Mouse (Mus musculus): Measurements from ENCODE around the gene Mbnl1. TPM values are rescaled to one million over a fixed set of nuclear protein-coding genes. Genes with fewer than 3 reads are reported as not detected.

The Mbnl1 gene
- polyA plus RNA-seq, 1 experiment from 2014 or later = 70.2 TPM

- DNase-seq (ENCODE audit: low spot score) = no peak
- no peak for ATAC-seq (replicated peaks; ENCODE audit: low FRiP score, low read depth)
- no peak overlapping the region for H3K27ac ChIP-seq
- no peaks in the 10 kb centered on the region for H3K27me3 ChIP-seq (ENCODE audit: insufficient read depth, low read length)
- WGBS = 84% methylated on average over 3 of the region's 3 CpGs
- no peaks in the 10 kb centered on the region for H3K4me1 ChIP-seq (replicated peaks; ENCODE audit: insufficient read depth, low read length)
- no peaks in the 10 kb centered on the region for H3K36me3 ChIP-seq (ENCODE audit: insufficient read depth, low read length)
- no peaks in the 10 kb centered on the region for H3K9me3 ChIP-seq (replicated peaks; ENCODE audit: low read length)
- TF ChIP-seq CTCF (IDR thresholded peaks at IDR 0.05; ENCODE audit: low read depth) = no peak
- no peak overlapping the region for H3K4me2 ChIP-seq (ENCODE audit: low read length)
- H3K9ac ChIP-seq (ENCODE audit: low read depth, low read length) = no peak overlapping the region
- H3K4me3 ChIP-seq (replicated peaks; ENCODE audit: low read depth, low read length) = no peak overlapping the region
Observed at GRCm38 (mm10) chr3:60538214-60538971, 65.8 kb downstream of the Mbnl1 start.

GRCm38 (mm10) chr3:60541121-60541520, 68.5 kb downstream of the Mbnl1 start:
- H3K36me3 ChIP-seq (ENCODE audit: insufficient read depth, low read length) = no peaks in the 10 kb centered on the region
- H3K9me3 ChIP-seq (replicated peaks; ENCODE audit: low read length) = no peaks in the 10 kb centered on the region
- H3K4me3 ChIP-seq (replicated peaks; ENCODE audit: low read depth, low read length) = no peak overlapping the region
- no peak for ATAC-seq (replicated peaks; ENCODE audit: low FRiP score, low read depth)
- no peak overlapping the region for H3K4me2 ChIP-seq (ENCODE audit: low read length)
- no peak for DNase-seq (ENCODE audit: low spot score)
- no peak overlapping the region for H3K9ac ChIP-seq (ENCODE audit: low read depth, low read length)
- H3K27me3 ChIP-seq (ENCODE audit: insufficient read depth, low read length) = no peaks in the 10 kb centered on the region
- 77% methylated on average over 4 of the region's 4 CpGs for WGBS
- no peak overlapping the region for H3K27ac ChIP-seq
- TF ChIP-seq CTCF (IDR thresholded peaks at IDR 0.05; ENCODE audit: low read depth) = no peak
- H3K4me1 ChIP-seq (replicated peaks; ENCODE audit: insufficient read depth, low read length) = no peaks in the 10 kb centered on the region

GRCm38 (mm10) chr3:60546196-60546595, 73.6 kb downstream of the Mbnl1 start:
- Histone ChIP-seq H3K4me2 (ENCODE audit: low read length) (no peak overlapping the region), H3K27me3 (ENCODE audit: insufficient read depth, low read length) (no peaks in the 10 kb centered on the region), H3K36me3 (ENCODE audit: insufficient read depth, low read length) (no peaks in the 10 kb centered on the region), H3K4me1 (replicated peaks; ENCODE audit: insufficient read depth, low read length) (no peaks in the 10 kb centered on the region), H3K9me3 (replicated peaks; ENCODE audit: low read length) (no peaks in the 10 kb centered on the region), H3K9ac (ENCODE audit: low read depth, low read length) (no peak overlapping the region), H3K4me3 (replicated peaks; ENCODE audit: low read depth, low read length) (no peak overlapping the region), H3K27ac (no peak overlapping the region)
- ATAC-seq (replicated peaks; ENCODE audit: low FRiP score, low read depth) (no peak), DNase-seq (ENCODE audit: low spot score) (no peak)
- no peak for TF ChIP-seq CTCF (IDR thresholded peaks at IDR 0.05; ENCODE audit: low read depth)
- WGBS = 45% methylated on average over 9 of the region's 9 CpGs

- WGBS = 96% methylated on average over 4 of the region's 4 CpGs
- H3K36me3 ChIP-seq (ENCODE audit: insufficient read depth, low read length) = no peaks in the 10 kb centered on the region
- H3K4me1 ChIP-seq (replicated peaks; ENCODE audit: insufficient read depth, low read length) = no peaks in the 10 kb centered on the region
- DNase-seq (ENCODE audit: low spot score) = no peak
- H3K27me3 ChIP-seq (ENCODE audit: insufficient read depth, low read length) = no peaks in the 10 kb centered on the region
- no peak for TF ChIP-seq CTCF (IDR thresholded peaks at IDR 0.05; ENCODE audit: low read depth)
- H3K27ac ChIP-seq = no peak overlapping the region
- no peak overlapping the region for H3K4me2 ChIP-seq (ENCODE audit: low read length)
- ATAC-seq (replicated peaks; ENCODE audit: low FRiP score, low read depth) = no peak
- no peak overlapping the region for H3K9ac ChIP-seq (ENCODE audit: low read depth, low read length)
- no peaks in the 10 kb centered on the region for H3K9me3 ChIP-seq (replicated peaks; ENCODE audit: low read length)
- no peak overlapping the region for H3K4me3 ChIP-seq (replicated peaks; ENCODE audit: low read depth, low read length)
Observed at GRCm38 (mm10) chr3:60546904-60547303, 74.3 kb downstream of the Mbnl1 start.

- ATAC-seq (replicated peaks; ENCODE audit: low FRiP score, low read depth) (no peak), DNase-seq (ENCODE audit: low spot score) (no peak)
- Histone ChIP-seq H3K36me3 (ENCODE audit: insufficient read depth, low read length) (no peaks in the 10 kb centered on the region), H3K27me3 (ENCODE audit: insufficient read depth, low read length) (no peaks in the 10 kb centered on the region), H3K27ac (no peak overlapping the region), H3K9ac (ENCODE audit: low read depth, low read length) (no peak overlapping the region), H3K4me2 (ENCODE audit: low read length) (no peak overlapping the region), H3K4me3 (replicated peaks; ENCODE audit: low read depth, low read length) (no peak overlapping the region), H3K4me1 (replicated peaks; ENCODE audit: insufficient read depth, low read length) (no peaks in the 10 kb centered on the region), H3K9me3 (replicated peaks; ENCODE audit: low read length) (no peaks in the 10 kb centered on the region)
- WGBS = 56% methylated on average over 5 of the region's 5 CpGs
- TF ChIP-seq CTCF (IDR thresholded peaks at IDR 0.05; ENCODE audit: low read depth) = no peak
Observed at GRCm38 (mm10) chr3:60550492-60550891, 77.9 kb downstream of the Mbnl1 start.

- H3K9me3 ChIP-seq (replicated peaks; ENCODE audit: low read length) = no peaks in the 10 kb centered on the region
- no peak overlapping the region for H3K9ac ChIP-seq (ENCODE audit: low read depth, low read length)
- no peaks in the 10 kb centered on the region for H3K4me1 ChIP-seq (replicated peaks; ENCODE audit: insufficient read depth, low read length)
- no peak overlapping the region for H3K4me2 ChIP-seq (ENCODE audit: low read length)
- no peak for ATAC-seq (replicated peaks; ENCODE audit: low FRiP score, low read depth)
- WGBS = 66% methylated on average over 3 of the region's 3 CpGs
- H3K36me3 ChIP-seq (ENCODE audit: insufficient read depth, low read length) = no peaks in the 10 kb centered on the region
- no peak overlapping the region for H3K27ac ChIP-seq
- no peak overlapping the region for H3K4me3 ChIP-seq (replicated peaks; ENCODE audit: low read depth, low read length)
- H3K27me3 ChIP-seq (ENCODE audit: insufficient read depth, low read length) = no peaks in the 10 kb centered on the region
- DNase-seq (ENCODE audit: low spot score) = no peak
- no peak for TF ChIP-seq CTCF (IDR thresholded peaks at IDR 0.05; ENCODE audit: low read depth)
Observed at GRCm38 (mm10) chr3:60551650-60552049, 79.0 kb downstream of the Mbnl1 start.

GRCm38 (mm10) chr3:60553011-60553410, 80.4 kb downstream of the Mbnl1 start:
- Histone ChIP-seq H3K4me3 (replicated peaks; ENCODE audit: low read depth, low read length) (no peak overlapping the region), H3K4me1 (replicated peaks; ENCODE audit: insufficient read depth, low read length) (no peaks in the 10 kb centered on the region), H3K36me3 (ENCODE audit: insufficient read depth, low read length) (no peaks in the 10 kb centered on the region), H3K9me3 (replicated peaks; ENCODE audit: low read length) (no peaks in the 10 kb centered on the region), H3K9ac (ENCODE audit: low read depth, low read length) (no peak overlapping the region), H3K4me2 (ENCODE audit: low read length) (no peak overlapping the region), H3K27me3 (ENCODE audit: insufficient read depth, low read length) (no peaks in the 10 kb centered on the region), H3K27ac (no peak overlapping the region)
- no peak for DNase-seq (ENCODE audit: low spot score)
- ATAC-seq (replicated peaks; ENCODE audit: low FRiP score, low read depth) = no peak
- 66% methylated on average over 3 of the region's 3 CpGs for WGBS
- no peak for TF ChIP-seq CTCF (IDR thresholded peaks at IDR 0.05; ENCODE audit: low read depth)
